Mouse (Mus musculus): ENCODE measurements around the gene Gm21732. TPM values are rescaled to one million over a fixed set of nuclear protein-coding genes. Genes with fewer than 3 reads are reported as not detected.
"Not testable (repeated sequence)": the region's sequence is repeated elsewhere in the genome, so short reads cannot be mapped to it uniquely, and the experiment has no call there.

The Gm21732 gene
- not detected for total RNA-seq (2021)
- long read RNA-seq, experiment 1: 0 reads
- long read RNA-seq, experiment 2: 0 reads

DNA sequence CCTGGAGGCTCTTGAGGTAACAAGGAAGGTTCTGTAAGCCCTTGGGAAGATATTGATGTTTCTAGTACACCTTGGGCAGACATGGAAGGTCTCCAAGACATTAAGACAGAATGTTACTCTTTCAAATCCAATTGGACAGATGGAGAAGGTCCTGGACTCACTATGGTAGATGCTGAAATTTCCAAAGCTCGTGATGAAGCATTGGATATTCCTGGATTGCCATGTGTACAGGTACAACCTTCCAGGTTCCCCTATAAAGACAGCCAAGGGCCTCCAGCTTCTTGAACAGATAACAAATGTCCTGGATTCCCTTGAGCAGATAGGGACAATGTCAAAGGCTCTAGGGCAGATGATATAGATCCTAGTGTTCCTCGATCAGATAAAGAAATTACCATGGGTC is at the start of gene Gm21732:
Gene Gm21732 (minus strand): TSS at position 101 of the 400 bp plus-strand sequence.
- not testable (repeated sequence) for DNase-seq

Other genes with a start within 250 kb of the Gm21732 start
- gene Gm20897, start 73.5 kb downstream of the Gm21732 start, total RNA-seq (2021): not detected